Mouse (Mus musculus): ENCODE measurements around the gene Tbc1d22a. TPM values are rescaled to one million over a fixed set of nuclear protein-coding genes. Genes with fewer than 3 reads are reported as not detected.

Gene Tbc1d22a
- polyA plus RNA-seq, 2 experiments = 8.7 to 15.5 TPM

GRCm38 (mm10) chr15:86544122-86544795 lies 330.0 kb downstream of the Tbc1d22a start:
- no peak for ATAC-seq (ENCODE audit: low FRiP score, low read depth)
- Histone ChIP-seq H3K9me3 (ENCODE audit: control insufficient read depth, low read length) (no peaks in the 10 kb centered on the region), H3K4me2 (replicated peaks; ENCODE audit: low read depth, low read length, severe bottlenecking) (no peak overlapping the region), H3K27ac (replicated peaks; ENCODE audit: low read depth, low read length) (no peak overlapping the region), H3K27me3 (ENCODE audit: control insufficient read depth, insufficient read depth, low read length) (no peaks in the 10 kb centered on the region), H3K4me1 (ENCODE audit: control insufficient read depth, insufficient read depth, low read length) (no peaks in the 10 kb centered on the region), H3K4me3 (replicated peaks; ENCODE audit: low read length) (no peak overlapping the region), H3K36me3 (ENCODE audit: control insufficient read depth, insufficient read depth, low read length) (no peaks in the 10 kb centered on the region), H3K9ac (ENCODE audit: low read depth, low read length, severe bottlenecking) (no peak overlapping the region)
- WGBS = 91% methylated on average over 1 of the region's 1 CpGs
- no peak for TF ChIP-seq POLR2A (IDR thresholded peaks at IDR 0.05; ENCODE audit: borderline replicate concordance, extremely low read depth, insufficient read depth, insufficient read length)
- peak; percentile 9 for DNase-seq (ENCODE audit: low spot score)

Other genes starting within 250 kb of the Tbc1d22a start
- 11.8 and 13.1 TPM in 2 replicates for gene Celsr1, start 180.7 kb upstream of the Tbc1d22a start, polyA plus RNA-seq (2012; rRNA removed)
- gene Celsr1, start 180.7 kb upstream of the Tbc1d22a start, polyA plus RNA-seq (2014; fragmentation: Nextera tagmentation; extraction: Ambion mirVana) = 6.5 TPM in 2 replicates
- 23.5 and 26.4 TPM in 2 replicates for gene Gramd4, start 156.8 kb upstream of the Tbc1d22a start, polyA plus RNA-seq (2012; rRNA removed)
- 12.3 and 15.4 TPM in 2 replicates for gene Gramd4, start 156.8 kb upstream of the Tbc1d22a start, polyA plus RNA-seq (2014; fragmentation: Nextera tagmentation; extraction: Ambion mirVana)
- 20.4 and 23.3 TPM in 2 replicates for gene Cerk, start 28.3 kb upstream of the Tbc1d22a start, polyA plus RNA-seq (2012; rRNA removed)
- 18.0 and 19.7 TPM in 2 replicates for gene Cerk, start 28.3 kb upstream of the Tbc1d22a start, polyA plus RNA-seq (2014; fragmentation: Nextera tagmentation; extraction: Ambion mirVana)